ENCODE assay signal across 29 mouse cellular contexts in genomic region chr11:75957124-75957832, GRCm38 (mm10). TPM values are rescaled to one million over a fixed set of nuclear protein-coding genes. Genes with fewer than 3 reads are reported as not detected.
DNase-seq lines count a peak whose midpoint lies in the region; ATAC-seq lines count a peak whose summit lies in the region.
"Had no signal": no experiment of that assay in that cellular context is flagged by ENCODE, and none has a peak within 500 bp of the region (broad histone marks: within the 10 kb centered on the region; RNA-seq: fewer than 3 reads in every experiment).

No protein-coding gene starts in this region.

- no peaks in the 10 kb centered on the region for H3K27me3 ChIP-seq in intestine, embryonic 15.5 days (replicated peaks)
- H3K27me3 ChIP-seq: embryonic facial prominence, embryonic 12.5 days; embryonic facial prominence, embryonic 15.5 days; heart, embryonic 13.5 days had no signal

- intact Hi-C loops in gastrocnemius, postnatal 36 days (cut with DNase I): no loop called here

- WGBS in intestine, embryonic 15.5 days: 70% methylated on average over 17 of the region's 17 CpGs

- no peaks in the 10 kb centered on the region for H3K9me3 ChIP-seq in intestine, embryonic 15.5 days
- H3K9me3 ChIP-seq: embryonic facial prominence, embryonic 12.5 days; embryonic facial prominence, embryonic 15.5 days; heart, embryonic 13.5 days had no signal

- H3K4me3 ChIP-seq in intestine, embryonic 15.5 days (replicated peaks): 0 out of 2 replicates have a peak overlapping the region, but pooled peaks have one; percentile 5
- H3K4me3 ChIP-seq: embryonic facial prominence, embryonic 12.5 days; embryonic facial prominence, embryonic 15.5 days; gastrocnemius, adult 2 months; heart, embryonic 13.5 days had no signal

- H3K4me1 ChIP-seq in intestine, embryonic 15.5 days (replicated peaks): peaks cover 3% of the 10 kb centered on the region; the same call in 1 of the 2 replicates
- H3K4me1 ChIP-seq: embryonic facial prominence, embryonic 12.5 days; embryonic facial prominence, embryonic 15.5 days had no signal

- peak overlapping the region; percentile 50 for H3K4me2 ChIP-seq in intestine, embryonic 15.5 days (replicated peaks)
- H3K4me2 ChIP-seq: embryonic facial prominence, embryonic 12.5 days; embryonic facial prominence, embryonic 15.5 days; heart, embryonic 13.5 days; hindbrain, embryonic 14.5 days had no signal

- DNase-seq in CD4-positive helper T cell, adult 2 months (ENCODE audit: low read depth, low spot score): peak; percentile 40
- DNase-seq in naive thymus-derived CD4-positive, alpha-beta T cell, adult 2 months (ENCODE audit: low read depth): peak; percentile 47
- no peak for DNase-seq in gastrocnemius, postnatal 36 days
- no peak for DNase-seq in layer of hippocampus, adult 9-11 months
- no peak for DNase-seq in embryo, embryonic 11 days
- DNase-seq: adrenal gland, adult 2 months; adrenal gland, postnatal 14 days; B cell, adult 2 months; cerebellum, adult 11-12 months; cerebellum, adult 8-10 months; cerebellum, postnatal 10 days; cerebellum, postnatal 36 days; forebrain, postnatal 0 days; gastrocnemius, adult 2 months; gastrocnemius, postnatal 14 days; heart, adult 18-20 months; heart, postnatal 14 days; heart, postnatal 4 days had no signal

- ATAC-seq in common myeloid progenitor, adult 5-6 weeks (replicated peaks; ENCODE audit: low read depth, poor library complexity, severe bottlenecking): peak; percentile 29; the same call in 1 of the 2 replicates
- ATAC-seq in intestine, embryonic 15.5 days: peak; percentile 88
- ATAC-seq: forebrain, embryonic 14.5 days; forebrain, postnatal 0 days; hindbrain, postnatal 0 days had no signal

- H3K9ac ChIP-seq in intestine, embryonic 15.5 days: peak overlapping the region; percentile 4; the same call in 1 of the 2 replicates
- H3K9ac ChIP-seq: embryonic facial prominence, embryonic 12.5 days; embryonic facial prominence, embryonic 15.5 days; forebrain, postnatal 0 days; heart, embryonic 13.5 days; hindbrain, embryonic 14.5 days had no signal

- H3K36me3 ChIP-seq in intestine, embryonic 15.5 days: no peaks in the 10 kb centered on the region
- H3K36me3 ChIP-seq: embryonic facial prominence, embryonic 12.5 days; embryonic facial prominence, embryonic 15.5 days; heart, embryonic 13.5 days had no signal

- peak overlapping the region; percentile 86 for H3K27ac ChIP-seq in intestine, embryonic 15.5 days
- H3K27ac ChIP-seq: embryonic facial prominence, embryonic 12.5 days; embryonic facial prominence, embryonic 15.5 days; gastrocnemius, adult 2 months; heart, embryonic 13.5 days; hindbrain, embryonic 14.5 days; hindbrain, postnatal 0 days had no signal

RNA-seq across cellular contexts. Expression of gene Rph3al, which starts 19.0 kb away (rescaled TPM):
- total RNA-seq in common myeloid progenitor, adult 5-6 weeks (2017): 1.5 and 1.9 TPM in 2 replicates
- polyA plus RNA-seq in intestine, embryonic 15.5 days (2015; fragmentation: Nextera tagmentation; extraction: Ambion mirVana): 18.2 and 19.7 TPM in 2 replicates
- total RNA-seq in gastrocnemius, postnatal 36 days (2021): 10 to 100 TPM in 1 of 2 experiments, 1 to 10 TPM in 1; 9.4 to 11.0 TPM

RNA-seq across cellular contexts. Expression of gene 1700016K19Rik, which starts 42.4 kb away (rescaled TPM):
- not detected in 2 replicates for total RNA-seq in common myeloid progenitor, adult 5-6 weeks (2017)
- 2.6 and 4.0 TPM in 2 replicates for polyA plus RNA-seq in intestine, embryonic 15.5 days (2015; fragmentation: Nextera tagmentation; extraction: Ambion mirVana)
- not detected for total RNA-seq in gastrocnemius, postnatal 36 days (2021)
- total RNA-seq: adrenal gland, adult 2 months; adrenal gland, postnatal 14 days; adrenal gland, postnatal 4 days; gastrocnemius, adult 2 months; gastrocnemius, postnatal 14 days; heart, postnatal 4 days; MEL had no signal
- polyA plus RNA-seq: adrenal gland, adult 2 months; CD4-positive, CD25-positive, alpha-beta regulatory T cell, adult 4 months; heart, embryonic 13.5 days had no signal

Comparison
In these comparisons a context has a peak if more than half of its experiments do, and no peak if none do; other contexts are left out.
1. DNase-seq: peak in CD4-positive helper T cell, adult 2 months (single experiment) and naive thymus-derived CD4-positive, alpha-beta T cell, adult 2 months (single experiment); none in gastrocnemius, postnatal 36 days (0 of 2), layer of hippocampus, adult 9-11 months (single experiment) and embryo, embryonic 11 days (single experiment).